Mouse (Mus musculus) urinary bladder, adult 2 months (tissue): Measurements from ENCODE around the gene Fxn. TPM values are rescaled to one million over a fixed set of nuclear protein-coding genes. Genes with fewer than 3 reads are reported as not detected.

Source experiments
- DNase-seq: peaks from one replicate; pipeline ENCODE4 v3.0.0; 2022; ENCODE audit warnings: low spot score
- polyA plus RNA-seq: library from polyadenylated mRNA; depleted of rRNA; stranded (reverse); fragments of >200 nt; gene quantifications from 2 replicates; pipeline ENCODE4 v1.2.3, GENCODE M21; 2012

Fxn gene
- polyA plus RNA-seq, 1 experiment, result 10.5 TPM

DNA sequence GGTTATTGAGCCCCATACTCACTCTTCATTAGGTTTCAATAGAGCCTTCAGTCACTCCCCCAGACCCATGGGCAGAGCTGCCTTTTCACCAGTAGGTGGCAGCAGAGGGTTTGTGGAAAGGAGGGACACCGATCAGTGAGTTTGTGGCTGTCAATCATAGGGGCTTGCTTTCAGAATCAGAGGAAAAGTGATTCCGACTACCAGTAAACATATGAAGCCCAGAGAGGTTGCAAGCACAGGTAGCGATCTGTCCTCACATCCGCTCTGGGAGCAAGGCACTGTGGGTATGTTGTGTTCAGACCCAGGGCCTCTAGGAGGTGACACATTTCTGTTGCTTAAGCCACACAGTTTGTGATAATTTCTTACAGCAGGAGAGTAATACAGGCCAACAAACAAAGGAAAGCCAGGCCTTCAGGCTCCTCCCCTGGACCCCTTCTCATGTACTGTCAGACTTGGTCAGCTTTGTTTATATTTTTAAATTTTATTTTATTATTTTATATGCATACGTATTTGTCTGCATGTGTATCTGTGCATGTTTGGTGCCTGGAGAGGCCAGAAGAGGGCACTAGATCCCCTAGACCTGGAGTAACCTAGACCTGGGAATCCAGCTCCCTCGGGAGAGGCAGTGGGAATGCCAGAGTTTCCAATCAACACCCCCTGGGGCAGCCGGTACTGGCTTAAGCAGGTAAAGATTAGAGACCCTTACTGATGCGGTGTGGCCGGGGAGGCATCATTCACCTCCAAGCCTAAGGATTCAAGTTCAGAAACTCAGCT lies 20.8 kb upstream of the Fxn start:
- no peak for DNase-seq

DNA sequence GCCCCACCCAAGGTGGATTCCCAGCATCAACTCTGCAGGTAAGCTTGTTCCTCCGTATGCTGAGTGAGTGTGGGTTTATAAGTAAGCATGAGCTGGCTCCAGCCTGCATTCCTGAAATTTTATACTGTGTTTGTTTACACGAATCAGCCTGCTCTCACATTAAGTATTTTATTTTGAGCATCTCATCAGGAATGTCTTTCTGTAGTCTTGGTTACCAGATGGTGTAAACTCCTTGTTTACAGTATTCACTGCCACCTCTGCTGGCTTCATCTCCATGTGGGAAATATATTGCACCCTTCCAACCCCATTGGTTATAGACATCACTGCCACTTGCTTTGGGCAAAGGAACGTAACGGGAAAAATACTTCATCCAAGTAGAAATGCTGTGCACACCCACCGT lies 13.1 kb upstream of the Fxn start:
- no peak for DNase-seq

DNA sequence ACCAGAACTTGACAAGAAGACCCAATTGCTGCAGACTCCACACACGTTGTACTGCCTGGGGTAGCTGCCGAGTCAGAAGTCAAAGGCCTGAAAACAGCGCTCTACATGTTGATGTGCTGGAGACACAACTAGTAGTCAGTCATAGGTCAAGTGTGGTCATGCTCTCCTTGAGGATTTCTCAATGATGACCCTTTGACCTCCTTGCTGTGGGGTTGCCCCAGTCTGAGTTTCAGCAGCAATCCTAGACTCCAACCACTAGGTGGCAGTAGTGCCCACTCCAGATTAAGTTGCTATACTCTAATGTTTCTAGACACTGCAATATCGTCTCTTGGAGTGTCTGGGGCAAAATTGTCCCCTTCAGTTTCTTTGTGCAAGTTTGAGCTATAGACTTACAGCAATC lies 3.8 kb upstream of the Fxn start:
- DNase-seq, result no peak

DNA sequence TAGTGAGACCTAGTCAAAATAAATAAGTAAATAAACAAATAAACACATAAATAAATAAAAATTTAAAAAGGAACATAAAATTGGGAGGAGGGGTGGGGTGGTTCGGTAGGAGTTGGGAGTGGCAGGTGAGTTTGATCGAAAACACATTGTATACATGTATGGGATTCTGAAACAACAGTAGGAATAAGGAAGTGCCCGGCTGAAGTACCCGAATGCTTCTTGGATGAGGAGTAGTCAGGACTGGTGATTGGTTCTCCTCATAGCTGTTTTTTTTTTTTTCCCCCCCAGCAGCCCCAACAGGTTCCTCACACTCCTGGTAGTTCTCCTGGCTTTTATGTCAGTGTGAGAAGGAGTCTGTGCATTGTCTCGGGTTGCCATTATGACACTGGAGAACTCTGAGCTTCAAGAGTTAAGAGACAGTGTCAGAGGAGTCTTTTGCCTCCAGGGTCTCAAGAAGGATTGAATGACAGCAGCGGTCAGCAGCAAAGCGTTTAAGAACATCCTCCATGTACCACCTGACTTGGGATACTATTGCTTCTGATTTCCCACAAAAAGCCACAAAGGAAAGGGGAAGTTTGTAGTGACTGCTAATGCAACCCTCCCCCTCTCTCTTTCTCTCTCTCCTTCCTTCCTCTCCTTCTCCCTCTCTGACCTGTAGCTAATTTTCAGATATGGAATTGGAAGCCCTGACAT lies 1.0 kb upstream of the Fxn start:
- DNase-seq, result no peak

DNA sequence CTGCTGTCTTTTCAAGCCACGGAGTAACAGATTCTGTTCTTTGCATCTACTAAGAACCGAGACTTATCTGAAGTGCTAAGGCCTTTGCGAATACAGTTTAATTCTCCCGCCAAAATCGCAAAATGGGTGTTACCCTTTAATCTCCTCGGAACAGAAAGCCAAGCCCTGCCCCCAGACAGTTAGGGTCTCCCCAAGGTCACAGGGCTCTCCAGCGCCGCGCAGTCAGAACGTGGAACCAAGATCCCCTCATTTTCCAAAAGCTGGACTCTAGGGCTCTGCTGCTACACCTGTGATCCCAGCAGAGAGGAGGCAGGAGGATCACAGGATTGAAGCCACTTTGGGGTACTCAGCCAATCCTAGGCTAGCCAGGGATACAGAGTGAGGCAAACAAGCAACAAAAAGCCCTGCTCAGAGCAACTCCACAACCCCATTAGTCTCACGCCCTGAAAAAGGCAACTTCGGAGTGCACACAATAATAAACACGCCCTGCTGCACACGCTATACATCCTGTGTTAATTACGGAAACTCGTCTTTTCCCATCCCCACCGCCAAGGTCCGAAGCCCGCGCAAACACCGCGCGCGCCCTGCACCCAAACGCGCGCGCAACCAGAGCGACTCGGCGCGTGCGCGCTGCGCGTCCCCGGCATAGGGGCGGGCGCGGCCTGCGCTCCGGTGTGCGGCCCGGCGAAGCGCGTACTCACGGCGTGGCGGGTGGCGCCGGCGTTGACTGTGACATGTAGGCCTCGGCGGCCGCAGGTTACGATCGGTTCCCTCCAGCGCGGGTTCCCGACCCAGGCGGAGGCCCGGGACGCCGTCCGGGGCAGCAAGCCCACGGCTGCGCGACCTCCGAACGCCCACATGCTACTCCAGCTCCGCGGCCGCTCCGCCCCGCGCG lies 452 bp downstream of the Fxn start:
- peak; percentile 81 for DNase-seq

DNA sequence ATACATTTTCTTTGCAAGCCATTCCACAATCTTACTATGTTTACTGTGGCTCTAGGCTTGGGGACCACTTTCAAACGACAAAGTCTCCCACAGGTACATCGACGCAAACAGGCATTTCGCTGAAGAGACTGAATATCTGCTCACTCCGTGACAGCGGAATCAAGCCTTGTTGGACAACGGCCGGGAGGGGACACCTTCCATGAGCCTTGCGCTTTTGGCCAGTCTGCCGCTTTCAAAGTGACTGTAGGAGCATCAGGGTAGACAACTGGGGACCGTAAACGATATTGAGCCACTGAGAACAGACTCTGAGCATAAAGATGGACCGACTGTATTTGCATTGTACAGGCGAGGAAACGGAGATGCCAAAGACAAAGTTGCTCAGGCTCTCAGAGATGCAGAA lies 1.5 kb downstream of the Fxn start:
- DNase-seq, result no peak

DNA sequence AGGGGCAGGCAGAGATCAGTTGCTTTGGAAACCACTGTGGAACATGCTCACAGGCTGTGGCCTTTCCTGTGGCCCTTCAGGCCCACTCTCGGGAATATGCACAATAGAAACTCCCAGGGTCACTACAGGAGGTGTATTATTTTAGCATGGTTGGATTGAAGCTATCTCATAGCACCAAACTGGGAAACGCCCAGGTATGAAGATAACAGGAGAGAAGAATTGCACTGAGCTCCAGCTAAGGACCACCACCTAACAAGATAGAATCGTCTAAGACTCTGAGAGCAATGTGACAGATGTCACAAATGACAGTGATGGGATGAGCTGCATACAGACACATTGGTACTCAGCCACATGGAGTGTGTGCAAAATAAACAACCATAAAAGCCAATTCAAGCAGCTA lies 6.1 kb downstream of the Fxn start:
- DNase-seq, result no peak

DNA sequence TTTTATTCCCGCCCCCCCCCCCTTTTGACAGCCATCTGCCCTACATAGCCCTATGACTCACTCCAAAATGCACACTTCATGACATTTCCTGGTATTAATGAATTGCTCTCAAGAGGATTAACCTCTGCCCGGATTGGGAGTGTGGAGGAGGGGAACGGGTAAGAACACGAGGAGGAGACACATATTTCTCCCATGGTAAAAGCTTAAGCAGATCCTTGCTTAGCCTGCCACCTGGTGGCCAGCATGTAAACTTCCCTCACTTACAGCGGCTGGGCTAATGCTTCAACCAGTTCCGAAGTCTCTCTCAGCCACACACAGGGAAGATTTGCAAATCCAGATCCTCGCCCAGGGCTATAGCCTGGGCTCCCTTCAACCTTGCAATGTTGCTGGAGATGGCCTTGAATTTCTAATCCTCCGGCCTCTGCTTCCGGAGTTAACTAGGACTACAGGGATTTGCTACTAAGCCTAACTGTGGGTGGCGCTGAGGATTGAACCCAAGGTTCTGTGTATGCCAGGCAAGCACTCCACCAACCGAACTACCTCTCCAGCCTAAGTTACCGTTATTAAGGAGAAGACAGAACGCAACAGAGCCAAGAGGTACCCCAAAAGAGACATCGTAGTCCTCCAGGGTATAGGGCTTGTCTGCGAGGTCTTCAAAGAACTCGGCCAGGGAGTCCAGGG lies 8.5 kb downstream of the Fxn start:
- peak; percentile 65 for DNase-seq

DNA sequence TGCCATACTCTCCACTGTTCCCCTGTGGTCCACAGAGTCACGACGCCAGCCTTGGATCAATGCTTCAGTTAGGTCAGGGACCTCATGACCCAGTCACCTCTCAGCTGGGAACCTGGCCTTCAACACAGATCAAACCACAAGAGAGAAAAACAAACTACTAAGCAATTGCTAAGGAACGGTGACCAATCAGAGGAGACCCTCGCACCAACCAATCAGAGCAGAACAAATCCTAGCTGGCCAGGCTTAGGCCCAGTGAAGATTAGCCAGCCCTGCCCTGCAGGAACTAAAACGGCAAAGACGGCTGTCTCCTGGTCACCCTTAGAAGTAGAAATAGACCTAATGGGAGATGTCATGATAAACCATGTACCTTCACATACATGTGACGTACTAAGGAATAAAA lies 9.1 kb downstream of the Fxn start:
- no peak for DNase-seq

DNA sequence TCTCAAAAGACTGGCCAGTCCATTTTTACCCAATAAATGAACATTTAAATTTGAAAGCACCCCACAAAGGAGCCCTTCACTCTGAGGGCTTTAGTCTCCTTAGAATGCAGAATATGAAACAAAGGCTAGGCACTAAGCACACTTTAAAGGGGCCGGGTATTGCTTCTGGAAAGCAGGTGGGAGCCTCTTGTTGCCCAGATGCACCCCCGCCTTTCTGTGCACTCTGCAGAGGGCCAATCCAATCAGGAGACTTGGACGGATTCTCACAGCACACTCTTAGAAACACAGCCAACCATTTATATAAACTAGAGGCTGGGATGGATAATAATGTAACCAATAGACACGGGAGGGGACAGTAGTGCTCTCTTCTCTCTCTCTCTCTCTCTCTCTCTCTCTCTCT lies 11.9 kb downstream of the Fxn start:
- no peak for DNase-seq

DNA sequence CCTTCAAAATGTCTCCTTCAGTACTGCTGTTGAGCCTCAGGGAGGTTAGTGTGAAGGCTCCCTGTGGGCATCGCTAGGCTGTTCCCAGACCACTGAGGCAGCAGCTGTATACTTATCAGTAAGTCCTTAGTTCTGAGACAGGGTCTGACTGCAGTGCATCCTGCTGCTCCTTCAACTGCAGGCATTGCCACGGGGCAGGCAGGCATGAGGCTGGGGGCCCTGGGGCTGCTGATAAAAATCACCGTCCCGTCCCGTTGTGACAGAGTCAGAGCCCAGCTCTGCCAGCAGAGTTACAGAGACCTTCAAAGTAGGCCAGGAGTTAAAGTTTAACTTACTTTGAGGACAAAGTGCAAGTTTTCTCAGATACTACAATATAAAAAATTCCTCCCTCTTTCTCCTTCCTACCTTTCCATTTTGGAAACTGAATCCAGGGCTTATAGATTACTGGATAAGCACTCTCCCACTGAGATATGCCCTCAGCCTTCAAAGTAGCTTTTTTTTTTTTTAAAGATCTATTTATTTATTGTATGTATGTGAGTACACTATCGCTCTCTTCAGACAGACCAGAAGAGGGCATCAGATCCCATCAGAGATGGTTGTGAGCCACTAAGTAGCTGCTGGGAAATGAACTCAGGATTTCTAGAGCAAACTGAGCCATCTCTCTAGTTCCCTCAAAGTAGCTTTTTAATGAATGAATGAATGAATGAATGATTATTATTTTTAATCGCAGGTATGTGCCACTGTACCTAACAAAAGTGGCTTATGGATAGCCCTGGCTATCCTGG lies 14.2 kb downstream of the Fxn start:
- no peak for DNase-seq

DNA sequence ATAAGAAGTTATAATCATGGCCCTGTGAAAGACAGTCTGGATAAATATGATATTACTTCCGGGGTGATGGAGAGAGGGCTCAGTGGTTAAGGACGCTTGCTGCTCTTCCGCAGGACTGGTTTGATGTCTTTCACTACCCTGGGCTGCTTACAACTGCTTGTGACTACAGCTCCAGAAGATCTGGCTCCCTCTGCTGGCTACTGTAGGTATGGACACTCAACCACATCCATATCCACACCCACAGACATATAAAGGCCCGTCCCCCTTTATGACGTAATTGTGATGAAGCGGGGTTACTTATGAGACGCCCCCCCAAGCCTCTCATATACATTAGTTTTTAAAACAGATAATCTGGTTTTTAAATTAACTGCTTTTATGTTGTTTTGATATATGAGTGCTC lies 15.4 kb downstream of the Fxn start:
- DNase-seq, result no peak

DNA sequence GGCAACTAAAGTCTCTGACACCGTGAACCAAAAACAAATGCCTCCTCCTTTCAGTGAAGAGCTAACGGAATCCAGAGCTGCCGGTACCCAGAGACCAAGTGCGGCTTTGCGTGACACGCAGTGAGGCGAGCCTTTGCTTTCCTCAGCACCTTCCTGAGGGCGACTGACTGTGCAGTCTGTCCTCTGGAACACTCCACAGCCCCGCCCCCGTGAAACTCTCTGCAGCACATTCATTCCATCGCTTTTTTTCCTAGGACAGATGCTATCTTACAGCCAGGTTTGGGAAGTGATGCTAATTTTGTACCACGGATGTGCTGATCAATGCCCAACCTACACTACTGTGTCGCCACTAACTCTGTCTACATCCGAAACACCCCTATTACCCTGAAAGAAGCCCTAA lies 17.7 kb downstream of the Fxn start:
- no peak for DNase-seq

DNA sequence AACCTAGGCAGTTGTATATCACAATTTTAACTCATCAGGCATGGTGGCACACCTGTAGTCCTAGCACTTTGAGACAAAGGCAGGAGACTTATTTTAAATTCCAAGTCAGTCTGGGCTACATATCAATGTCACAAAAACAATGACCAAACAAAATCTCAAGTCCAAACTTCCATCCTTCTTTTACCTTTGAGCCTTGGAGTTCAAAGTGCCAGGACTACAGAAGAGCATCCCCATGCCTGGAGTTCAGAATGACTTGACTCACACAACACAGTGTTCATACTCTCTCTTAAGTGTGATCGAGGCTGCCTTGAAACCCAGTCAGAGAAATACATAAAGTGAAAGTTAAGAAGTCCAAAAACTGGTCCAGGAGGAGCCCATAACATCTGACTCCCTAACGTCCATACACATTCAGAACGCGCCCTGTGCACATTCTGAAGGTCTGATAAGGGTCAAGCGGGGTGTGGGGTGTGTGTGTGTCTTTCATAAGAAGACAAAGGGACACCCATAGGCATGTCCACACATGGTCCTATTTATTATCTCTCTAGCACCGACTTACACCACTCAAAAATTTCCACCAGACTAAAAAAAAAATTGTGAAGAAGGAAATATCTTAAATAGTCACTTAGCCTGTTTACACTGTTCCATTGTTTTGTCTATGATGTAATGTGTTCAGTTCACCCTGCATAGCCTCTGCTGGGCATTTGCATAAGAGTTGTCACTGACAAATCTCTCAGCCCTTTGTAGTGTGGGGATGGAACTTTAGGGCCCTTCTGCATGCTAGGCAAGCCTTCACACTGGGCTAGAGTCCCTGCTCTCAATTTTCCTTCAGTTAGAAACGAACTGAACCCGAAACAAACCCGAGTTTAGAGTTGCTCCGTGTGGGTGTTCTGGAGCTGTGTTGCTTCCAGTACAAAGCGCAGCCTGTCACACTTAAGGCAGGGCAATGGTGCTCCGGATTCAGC lies 20.7 kb downstream of the Fxn start:
- DNase-seq, result no peak

DNA sequence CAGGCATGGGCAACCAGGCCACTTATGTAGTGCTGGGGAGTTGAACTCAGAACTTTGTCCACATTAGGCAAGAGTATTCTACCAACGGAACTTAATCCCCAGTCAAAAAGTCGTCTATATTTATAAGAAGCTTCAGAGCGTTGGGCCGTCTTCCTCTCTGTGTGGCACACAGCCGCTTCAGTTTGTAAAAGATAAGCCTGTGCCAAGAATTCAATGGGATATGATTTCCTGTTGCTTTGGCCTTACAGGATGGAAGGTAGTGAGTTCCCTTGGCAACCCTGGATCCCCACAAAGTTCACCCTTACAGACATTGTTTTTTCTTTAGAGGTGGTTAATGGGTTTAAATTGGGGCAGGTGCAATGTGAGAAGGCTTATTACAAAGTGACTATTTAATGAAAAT lies 22.0 kb downstream of the Fxn start:
- no peak for DNase-seq

DNA sequence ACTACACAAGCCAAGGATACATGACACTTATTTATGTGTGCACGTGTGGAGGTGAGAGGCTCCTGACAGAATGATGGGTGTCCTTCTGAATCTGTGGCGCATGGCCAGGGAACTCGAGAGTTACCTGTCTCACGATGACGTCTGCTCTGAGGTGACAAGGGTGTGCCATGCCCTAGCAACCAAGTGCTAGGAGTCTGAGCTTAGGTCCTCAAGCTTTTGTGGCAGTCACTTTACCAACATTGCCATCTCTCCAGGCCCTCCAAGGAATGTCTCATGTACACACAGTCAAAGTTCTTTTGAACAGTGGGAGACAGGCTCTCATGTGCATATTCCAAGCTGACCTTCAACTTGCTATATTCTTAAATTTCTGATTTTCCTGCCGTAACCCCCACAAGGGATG lies 22.4 kb downstream of the Fxn start:
- no peak for DNase-seq

DNA sequence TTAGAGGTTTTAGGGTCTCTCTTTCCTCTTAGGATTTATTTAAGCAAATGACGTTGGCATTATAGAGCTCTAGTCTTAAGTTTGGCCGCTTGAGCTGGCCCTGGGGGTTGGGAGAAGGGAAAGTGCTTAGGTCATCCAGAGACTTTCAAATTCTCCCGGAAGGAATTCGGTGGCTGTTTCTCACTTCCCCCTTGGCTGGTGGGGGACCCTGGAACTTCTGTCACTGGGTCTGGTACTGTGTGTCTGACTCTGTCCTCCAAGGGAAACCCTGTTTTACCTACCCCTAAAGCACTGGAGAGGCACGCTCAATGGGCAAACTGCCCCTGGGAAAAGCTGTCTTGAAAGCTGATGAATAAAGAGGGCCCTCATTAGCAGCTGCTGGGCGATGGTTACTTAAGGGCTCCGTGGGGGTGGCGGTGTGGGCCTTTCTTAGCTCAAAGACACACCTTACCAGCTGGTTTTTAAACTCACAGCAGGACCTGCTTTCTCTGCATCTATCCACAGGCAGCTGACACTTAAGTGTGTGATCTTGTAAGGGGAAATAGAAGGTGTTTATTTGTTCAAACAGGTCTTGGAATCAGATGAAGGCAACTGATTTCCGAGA lies 26.6 kb downstream of the Fxn start:
- DNase-seq, result no peak

DNA sequence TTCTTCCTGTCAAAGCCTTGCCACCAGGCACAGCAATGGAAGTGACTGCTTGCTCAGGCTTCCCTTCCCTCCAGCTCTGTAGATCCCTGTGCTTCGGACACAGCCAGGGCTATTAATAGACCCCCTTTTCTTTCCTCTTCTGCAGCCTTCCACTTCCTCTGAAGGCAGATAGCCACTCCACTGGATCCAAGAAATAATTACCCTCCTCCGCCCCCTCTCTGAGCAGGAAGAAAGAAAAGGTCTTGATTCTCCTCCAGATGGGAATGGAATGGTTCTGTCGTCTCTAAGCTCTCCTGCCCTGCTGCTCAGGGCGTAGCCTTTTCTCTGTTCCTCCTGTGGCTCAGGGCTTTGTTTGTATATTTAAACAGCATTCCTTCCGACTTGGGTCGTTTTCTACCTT lies 28.5 kb downstream of the Fxn start:
- DNase-seq, result no peak

DNA sequence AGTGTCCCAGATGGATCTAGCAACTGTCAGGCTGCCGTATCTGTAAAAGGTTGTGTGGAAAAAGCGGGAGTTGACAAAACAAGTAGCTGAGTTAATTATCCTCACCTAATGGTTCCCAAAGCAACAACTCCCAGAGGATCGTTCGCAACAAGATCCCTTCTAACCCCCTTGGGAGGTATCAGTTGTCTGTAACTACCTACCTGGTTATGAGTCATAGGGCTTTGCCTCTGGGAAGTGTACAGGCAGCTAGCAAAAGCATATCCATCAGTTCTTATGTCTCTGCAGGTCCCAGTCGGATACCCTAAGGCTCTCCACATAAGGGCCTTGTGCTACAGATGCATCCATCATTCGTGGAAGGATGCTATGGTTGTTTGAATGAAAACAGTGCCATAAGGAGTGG lies 37.1 kb downstream of the Fxn start:
- DNase-seq, result no peak
